ENCODE assay signal across 8 mouse cellular contexts in genomic region chr14:78538572-78539320, GRCm38 (mm10). TPM values are rescaled to one million over a fixed set of nuclear protein-coding genes. Genes with fewer than 3 reads are reported as not detected.
DNase-seq lines count a peak whose midpoint lies in the region; ATAC-seq and TF ChIP-seq lines count a peak whose summit lies in the region.

No protein-coding gene starts in this region.

- no peak overlapping the region for H3K27ac ChIP-seq in midbrain, embryonic 14.5 days (replicated peaks; ENCODE audit: low read depth, low read length)
- no peak overlapping the region for H3K27ac ChIP-seq in midbrain, embryonic 16.5 days (ENCODE audit: low read length)
- H3K27ac ChIP-seq in intestine, postnatal 0 days (ENCODE audit: low read depth, low read length) = peak overlapping the region; percentile 50; the same call in 1 of the 2 replicates
- H3K27ac ChIP-seq in stomach, embryonic 14.5 days (ENCODE audit: low read length) = peak overlapping the region; percentile 34; the same call in 1 of the 2 replicates

- WGBS in midbrain, embryonic 14.5 days = 53% methylated on average over 5 of the region's 5 CpGs
- 50% methylated on average over 5 of the region's 5 CpGs for WGBS in midbrain, embryonic 16.5 days
- WGBS in intestine, postnatal 0 days = 30% methylated on average over 5 of the region's 5 CpGs
- WGBS in stomach, embryonic 14.5 days = 31% methylated on average over 5 of the region's 5 CpGs

- no peaks in the 10 kb centered on the region for H3K9me3 ChIP-seq in midbrain, embryonic 14.5 days (ENCODE audit: control insufficient read depth, low read length)
- no peaks in the 10 kb centered on the region for H3K9me3 ChIP-seq in midbrain, embryonic 16.5 days (replicated peaks; ENCODE audit: control insufficient read depth, low read length, poor library complexity, severe bottlenecking)
- no peaks in the 10 kb centered on the region for H3K9me3 ChIP-seq in intestine, postnatal 0 days (ENCODE audit: control insufficient read depth)
- H3K9me3 ChIP-seq in stomach, embryonic 14.5 days (ENCODE audit: control insufficient read depth, low read depth, low read length) = no peaks in the 10 kb centered on the region

- no peaks in the 10 kb centered on the region for H3K27me3 ChIP-seq in midbrain, embryonic 14.5 days (ENCODE audit: control insufficient read depth, insufficient read depth, low read length)
- no peaks in the 10 kb centered on the region for H3K27me3 ChIP-seq in midbrain, embryonic 16.5 days (ENCODE audit: control insufficient read depth, insufficient read depth, low read depth, low read length)
- H3K27me3 ChIP-seq in intestine, postnatal 0 days (replicated peaks; ENCODE audit: control insufficient read depth, insufficient read depth, low read length) = no peaks in the 10 kb centered on the region
- H3K27me3 ChIP-seq in stomach, embryonic 14.5 days (ENCODE audit: control insufficient read depth, insufficient read depth, low read length) = no peaks in the 10 kb centered on the region

- H3K36me3 ChIP-seq in midbrain, embryonic 14.5 days (ENCODE audit: control insufficient read depth, insufficient read depth, low read length) = no peaks in the 10 kb centered on the region
- H3K36me3 ChIP-seq in midbrain, embryonic 16.5 days (ENCODE audit: control insufficient read depth, insufficient read depth, low read length) = no peaks in the 10 kb centered on the region
- H3K36me3 ChIP-seq in intestine, postnatal 0 days (ENCODE audit: control insufficient read depth, insufficient read depth) = no peaks in the 10 kb centered on the region
- no peaks in the 10 kb centered on the region for H3K36me3 ChIP-seq in stomach, embryonic 14.5 days (ENCODE audit: control insufficient read depth, insufficient read depth, low read length)

- H3K4me2 ChIP-seq in midbrain, embryonic 14.5 days (ENCODE audit: low read length) = no peak overlapping the region
- H3K4me2 ChIP-seq in midbrain, embryonic 16.5 days (ENCODE audit: low read length) = no peak overlapping the region
- no peak overlapping the region for H3K4me2 ChIP-seq in intestine, postnatal 0 days (replicated peaks; ENCODE audit: low read depth)
- H3K4me2 ChIP-seq in stomach, embryonic 14.5 days (replicated peaks; ENCODE audit: low read depth, low read length) = no peak overlapping the region

- no peak overlapping the region for H3K4me3 ChIP-seq in midbrain, embryonic 14.5 days (replicated peaks; ENCODE audit: low read depth, low read length)
- H3K4me3 ChIP-seq in midbrain, embryonic 16.5 days (ENCODE audit: low read depth, low read length) = no peak overlapping the region
- no peak overlapping the region for H3K4me3 ChIP-seq in intestine, postnatal 0 days (ENCODE audit: low read depth, low read length)
- no peak overlapping the region for H3K4me3 ChIP-seq in stomach, embryonic 14.5 days (ENCODE audit: low read depth, low read length)

- DNase-seq in midbrain, embryonic 14.5 days = peak; percentile 8
- DNase-seq in embryo, embryonic 10.5 days (ENCODE audit: low spot score) = peak; percentile 58
- no peak for DNase-seq in frontal cortex, postnatal 25 days (ENCODE audit: low spot score in 2 of 2)
- no peak for DNase-seq in ovary, adult 18-20 months (ENCODE audit: low spot score)
- DNase-seq in adrenal gland, adult 18-20 months (ENCODE audit: low spot score in 2 of 2) = no peak

- no peak for ATAC-seq in midbrain, embryonic 14.5 days (ENCODE audit: low FRiP score, low TSS enrichment)
- no peak for ATAC-seq in midbrain, embryonic 16.5 days
- ATAC-seq in intestine, postnatal 0 days = no peak
- no peak for ATAC-seq in stomach, embryonic 14.5 days (ENCODE audit: insufficient number of reproducible peaks, insufficient read depth, low FRiP score, low read depth)

- TF ChIP-seq CTCF in intestine, postnatal 0 days (IDR thresholded peaks at IDR 0.05; ENCODE audit: low read depth) = peak; percentile 17

- H3K9ac ChIP-seq in midbrain, embryonic 14.5 days (replicated peaks; ENCODE audit: low read length) = no peak overlapping the region
- no peak overlapping the region for H3K9ac ChIP-seq in midbrain, embryonic 16.5 days (ENCODE audit: low read depth, low read length)
- H3K9ac ChIP-seq in intestine, postnatal 0 days (ENCODE audit: low read depth, low read length) = no peak overlapping the region
- H3K9ac ChIP-seq in stomach, embryonic 14.5 days (replicated peaks; ENCODE audit: low read depth, low read length) = no peak overlapping the region

- H3K4me1 ChIP-seq in midbrain, embryonic 14.5 days (ENCODE audit: control insufficient read depth, insufficient read depth, low read length) = peaks cover 24% of the 10 kb centered on the region
- H3K4me1 ChIP-seq in midbrain, embryonic 16.5 days (ENCODE audit: control insufficient read depth, insufficient read depth, low read length) = peaks cover 21% of the 10 kb centered on the region
- H3K4me1 ChIP-seq in intestine, postnatal 0 days (replicated peaks; ENCODE audit: control insufficient read depth, insufficient read depth, low read length) = 0 out of 2 replicates have a peak, but pooled peaks cover 3% of the 10 kb centered on the region
- 0 out of 2 replicates have a peak, but pooled peaks cover 6% of the 10 kb centered on the region for H3K4me1 ChIP-seq in stomach, embryonic 14.5 days (ENCODE audit: control insufficient read depth, insufficient read depth, low read length)

RNA-seq across cellular contexts. Expression of gene Akap11, which starts 2.1 kb away (rescaled TPM):
- 39.6 and 40.6 TPM in 2 replicates for polyA plus RNA-seq in midbrain, embryonic 14.5 days (2014; fragmentation: Nextera tagmentation; extraction: Ambion mirVana)
- 39.7 and 45.5 TPM in 2 replicates for polyA plus RNA-seq in midbrain, embryonic 16.5 days (2015; fragmentation: Nextera tagmentation; extraction: Ambion mirVana)
- 7.1 and 8.5 TPM in 2 replicates for polyA plus RNA-seq in intestine, postnatal 0 days (2015; fragmentation: Nextera tagmentation; extraction: Ambion mirVana)
- polyA plus RNA-seq in stomach, embryonic 14.5 days (2014; fragmentation: Nextera tagmentation; extraction: Ambion mirVana) = 19.0 and 20.5 TPM in 2 replicates
- total RNA-seq in adrenal gland, adult 18-20 months (2021) = 10 to 100 TPM; 37.1 to 46.8 TPM

Comparison
In these comparisons a context has a peak if more than half of its experiments do, and no peak if none do; other contexts are left out.
1. DNase-seq: peak in midbrain, embryonic 14.5 days (single experiment) and embryo, embryonic 10.5 days (single experiment); none in frontal cortex, postnatal 25 days (0 of 2), ovary, adult 18-20 months (single experiment) and adrenal gland, adult 18-20 months (0 of 2).
2. H3K27ac ChIP-seq: peak in intestine, postnatal 0 days (single experiment) and stomach, embryonic 14.5 days (single experiment); none in midbrain, embryonic 14.5 days (single experiment) and midbrain, embryonic 16.5 days (single experiment).